Mouse (Mus musculus) c-Kit-negative CD71-positive TER-119-positive erythroid progenitor cells, embryonic 14.5 days (primary cell): ENCODE measurements around the gene Cblb.

Experiments used
- DNase-seq: peaks from one replicate; pipeline ENCODE4 v3.0.0-alpha.2; 2013; ENCODE audit warnings: low read depth, low spot score

The Cblb gene

GRCm38 (mm10) chr16:52194040-52194439 is 163.0 kb downstream of the Cblb start:
- DNase-seq: no peak

- DNase-seq: no peak
Measured at GRCm38 (mm10) chr16:52194866-52195265, 163.8 kb downstream of the Cblb start.

- no peak for DNase-seq
Measured at GRCm38 (mm10) chr16:52200107-52200506, 169.1 kb downstream of the Cblb start.

- DNase-seq: no peak
Measured at GRCm38 (mm10) chr16:52210844-52211606, 180.0 kb downstream of the Cblb start.

DNA sequence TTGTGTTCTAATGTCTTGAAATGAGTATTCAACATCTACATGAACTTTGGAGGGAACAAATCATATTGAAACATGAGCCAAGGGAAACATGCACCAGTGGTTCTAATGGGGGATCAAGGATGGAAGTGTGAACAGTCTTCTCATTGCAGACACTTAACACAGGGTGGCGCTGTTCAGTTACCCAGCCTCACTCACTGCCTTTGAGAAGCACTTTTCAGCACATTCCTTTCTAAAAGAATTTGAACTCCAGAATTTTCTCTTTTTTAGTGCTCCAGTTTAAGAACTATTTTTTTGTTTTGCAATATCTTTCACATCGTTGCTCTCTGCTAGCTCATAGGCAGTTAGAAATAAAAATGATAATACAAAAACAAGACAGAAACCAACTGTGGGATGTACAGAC is 188.0 kb downstream of the Cblb start:
- no peak for DNase-seq

- no peak for DNase-seq
Measured at GRCm38 (mm10) chr16:52222896-52223295, 191.9 kb downstream of the Cblb start.

DNA sequence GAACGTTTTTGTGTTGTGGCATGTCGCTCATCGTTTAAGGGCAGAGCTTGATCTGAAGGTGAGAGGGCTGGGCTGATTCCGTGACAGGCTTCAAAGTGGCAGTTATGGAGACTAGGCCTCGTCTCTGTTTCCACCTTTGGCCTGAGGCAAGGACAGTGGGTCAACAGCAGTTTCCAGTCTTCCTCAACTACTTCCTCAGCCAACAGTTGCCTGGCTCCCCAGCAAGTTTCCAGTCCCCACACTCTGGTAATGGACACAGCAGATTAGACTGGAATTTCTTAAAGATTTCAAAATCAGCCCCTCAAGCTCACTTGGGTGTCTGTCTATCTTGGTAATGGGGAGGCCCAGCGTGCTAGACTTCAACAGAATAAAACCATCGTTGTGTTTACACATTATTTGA is 198.4 kb downstream of the Cblb start:
- DNase-seq: no peak

- no peak for DNase-seq
Measured at GRCm38 (mm10) chr16:52229930-52230329, 198.9 kb downstream of the Cblb start.

- no peak for DNase-seq
Measured at GRCm38 (mm10) chr16:52242144-52242543, 211.1 kb downstream of the Cblb start.

DNA sequence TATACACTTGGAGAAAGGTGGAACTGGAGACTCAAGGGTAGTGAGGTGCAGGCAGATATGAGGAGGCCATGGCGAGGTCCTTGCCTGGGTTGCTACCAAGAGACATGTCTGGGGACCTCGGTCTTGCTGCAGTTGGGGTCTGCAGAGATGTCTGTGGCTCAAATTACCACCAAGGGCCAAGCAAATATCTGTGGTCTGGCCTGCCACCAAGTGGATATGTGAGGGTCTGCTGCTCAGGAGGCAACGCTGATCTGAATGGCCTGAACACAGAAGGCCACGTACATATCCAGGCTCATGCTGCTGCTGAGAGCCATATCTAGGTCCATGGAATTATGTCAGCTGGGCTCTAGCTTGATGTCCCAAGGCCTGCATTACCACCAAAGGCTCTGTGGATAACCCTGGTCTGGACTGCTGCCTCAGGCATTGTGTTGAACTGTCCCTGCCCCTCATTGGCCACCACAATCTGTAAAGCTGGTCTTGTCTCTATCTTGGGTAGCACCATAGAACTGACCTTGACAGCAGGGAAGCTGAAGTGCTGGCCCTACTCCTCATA is 212.5 kb downstream of the Cblb start:
- no peak for DNase-seq

DNA sequence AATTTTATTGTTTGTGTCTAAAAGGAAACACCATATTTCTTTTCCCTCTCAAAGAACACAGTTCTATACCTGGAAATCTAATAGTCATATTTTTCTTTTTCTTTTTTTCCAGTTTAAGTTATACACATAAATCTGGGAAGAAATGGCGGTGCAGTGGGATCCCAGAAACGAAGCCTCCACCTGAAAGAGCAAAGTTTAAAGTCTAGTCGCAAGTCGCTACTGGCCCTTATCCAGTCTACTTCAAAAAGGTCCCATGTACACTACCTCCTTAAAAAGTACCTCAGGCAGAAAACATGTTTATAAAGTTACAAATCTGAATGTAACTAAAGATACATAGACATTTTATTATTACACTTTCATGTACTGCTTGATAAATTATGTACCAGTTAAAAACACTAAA is 219.2 kb downstream of the Cblb start:
- no peak for DNase-seq

DNA sequence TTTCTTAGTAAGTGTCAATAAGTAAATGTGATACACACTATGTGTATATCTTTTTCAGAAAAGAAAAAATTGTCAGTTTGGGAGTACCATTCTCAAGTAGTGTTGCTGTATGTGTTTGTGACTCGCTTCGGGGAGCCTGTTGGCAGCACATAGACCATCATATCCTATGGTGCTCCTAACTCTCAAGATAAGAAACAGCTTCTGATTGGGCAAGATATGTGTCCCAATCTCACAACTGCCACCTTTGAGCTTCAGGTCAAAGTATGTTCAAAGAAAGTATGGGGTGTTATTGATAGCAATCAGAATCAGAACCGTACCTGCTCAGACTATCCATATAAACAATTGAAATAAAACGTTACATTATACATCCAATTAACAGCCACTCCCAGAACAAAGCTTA is 219.9 kb downstream of the Cblb start:
- DNase-seq: no peak
